Mouse (Mus musculus) common myeloid progenitor, adult 5-6 weeks (primary cell): Measurements from ENCODE around the gene Cnpy2. TPM values are rescaled to one million over a fixed set of nuclear protein-coding genes. Genes with fewer than 3 reads are reported as not detected.
A peak's percentile ranks its signal among the peaks of the same experiment; 100 is the strongest.
"Not testable (repeated sequence)": the region's sequence is repeated elsewhere in the genome, so short reads cannot be mapped to it uniquely, and the experiment has no call there.

Experiments
- ATAC-seq: replicated peaks from 2 replicates; pipeline ENCODE4 v1.8.0; 2016; ENCODE audit warnings: low read depth, mild to moderate bottlenecking, moderate TSS enrichment, inconsistent platforms; ENCODE audit not compliant: poor library complexity, severe bottlenecking
- total RNA-seq: library from RNA; stranded (forward); fragments of 200-1000, 187-1606 nt; gene quantifications from 2 replicates; pipeline ENCODE4 v1.2.3, GENCODE M21; 2017

Gene Cnpy2
- total RNA-seq = 94.4 and 114 TPM in 2 replicates

DNA sequence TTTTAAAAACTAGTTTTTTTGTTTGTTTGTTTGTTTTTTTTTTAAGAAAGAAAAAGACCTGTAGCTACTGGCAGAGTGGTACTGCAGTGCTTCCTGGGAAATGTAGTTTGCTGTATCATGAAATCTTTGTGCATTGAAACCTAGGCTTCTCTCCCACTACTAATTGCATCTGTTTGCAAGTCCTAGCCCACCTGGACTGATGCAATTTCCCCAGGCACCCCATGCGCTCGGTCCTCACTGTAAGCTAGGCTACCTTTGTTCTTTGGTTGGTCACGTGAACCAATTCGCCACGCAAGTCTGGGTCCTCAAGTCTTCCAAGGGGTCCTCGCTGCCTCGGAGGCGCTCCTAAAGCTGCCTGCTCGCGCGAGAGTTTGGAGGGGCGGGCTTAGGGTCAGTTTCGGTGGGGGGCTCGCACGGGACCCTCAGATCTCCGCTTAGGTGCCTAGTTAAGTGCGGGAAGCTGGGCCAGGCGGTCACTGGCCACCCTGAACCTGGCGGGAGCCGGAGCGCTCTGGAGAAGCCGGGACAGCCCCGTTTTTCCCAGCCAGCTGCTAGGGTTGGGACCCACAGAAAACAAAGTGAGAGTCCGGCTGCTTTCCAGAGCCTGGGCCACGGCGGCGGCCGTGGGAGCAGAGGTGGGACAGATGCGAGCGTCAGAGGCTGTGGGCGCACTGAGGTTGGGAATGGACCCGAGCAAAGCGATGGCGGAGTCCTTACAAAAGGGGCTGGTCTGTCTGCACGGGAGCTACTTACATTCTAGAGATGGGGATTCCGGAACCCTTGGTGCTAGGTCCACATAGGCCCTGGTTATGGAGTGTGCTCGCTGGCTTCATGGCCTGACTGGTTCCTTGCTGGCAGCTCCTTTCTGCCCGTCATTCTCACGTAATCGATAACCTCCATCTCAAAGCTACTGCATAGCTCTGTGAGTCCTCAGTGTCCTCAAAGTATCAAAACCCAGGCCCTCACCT is at the start of gene Cnpy2:
Gene Cnpy2, plus strand, starts transcription at position 319 of the 968 bp plus-strand sequence.
- ATAC-seq = peak; percentile 87

DNA sequence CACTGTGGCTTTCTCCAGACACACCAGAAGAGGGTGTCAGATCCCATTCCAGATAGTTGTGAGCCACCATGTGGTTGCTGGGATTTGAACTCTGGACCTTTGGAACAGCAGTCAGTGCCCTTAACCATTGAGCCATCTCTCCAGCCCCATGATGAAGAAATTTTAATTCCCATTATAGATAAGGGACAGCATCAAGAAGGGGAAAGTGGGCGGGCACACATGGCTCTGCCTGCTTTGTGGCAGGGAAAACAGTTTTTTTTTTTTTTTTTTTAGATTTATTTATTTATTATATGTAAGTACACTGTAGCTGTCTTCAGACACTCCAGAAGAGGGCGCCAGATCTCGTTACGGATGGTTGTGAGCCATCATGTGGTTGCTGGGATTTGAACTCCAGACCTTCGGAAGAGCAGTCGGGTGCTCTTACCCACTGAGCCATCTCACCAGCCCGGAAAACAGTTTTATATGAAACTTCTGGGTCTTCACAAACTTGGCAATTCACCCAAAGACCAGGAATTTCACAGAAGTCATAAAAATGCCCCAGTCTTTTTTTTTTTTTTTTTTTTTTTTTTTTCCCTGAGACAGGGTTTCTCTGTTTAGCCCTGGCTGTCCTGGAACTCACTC is 49.3 kb upstream of the Cnpy2 start:
- ATAC-seq = not testable (repeated sequence)

DNA sequence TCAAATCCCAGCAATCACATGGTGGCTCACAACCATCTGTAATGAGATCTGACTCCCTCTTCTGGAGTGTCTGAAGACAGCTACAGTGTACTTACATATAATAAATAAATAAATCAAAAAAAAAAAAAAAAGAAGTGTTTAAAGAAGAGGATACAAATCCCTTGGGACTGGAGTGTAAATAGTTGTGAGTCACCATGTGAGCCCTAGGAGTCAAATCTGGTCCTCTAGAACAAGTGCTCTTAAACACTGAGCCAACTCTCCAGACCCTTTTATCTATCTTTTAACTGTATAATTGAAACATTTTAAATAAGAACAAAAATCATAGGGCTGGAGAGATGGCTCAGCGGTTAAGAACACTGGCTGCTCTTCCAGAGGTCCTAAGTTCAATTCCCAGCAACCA is 46.9 kb upstream of the Cnpy2 start:
- ATAC-seq = not testable (repeated sequence)

DNA sequence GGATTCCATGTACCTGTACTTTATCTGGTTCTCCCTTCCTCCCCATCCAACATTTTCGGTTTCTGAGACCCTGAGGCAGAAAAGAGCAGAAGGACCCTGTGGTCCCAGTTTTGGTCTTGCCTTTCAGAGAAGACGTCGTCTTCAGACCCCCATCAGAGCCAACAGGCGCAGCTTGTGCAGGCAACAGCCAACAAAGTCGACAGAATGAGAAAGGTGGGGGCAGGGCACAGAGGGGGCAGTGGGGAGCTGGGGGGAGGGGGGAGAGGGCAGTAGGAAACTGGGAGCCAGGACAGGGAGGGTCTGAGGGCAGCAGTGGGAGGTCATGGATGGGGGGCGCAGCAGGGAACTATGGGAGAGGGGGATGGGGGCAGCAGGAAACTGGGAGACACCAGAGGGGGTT is 44.1 kb upstream of the Cnpy2 start:
- no peak for ATAC-seq

DNA sequence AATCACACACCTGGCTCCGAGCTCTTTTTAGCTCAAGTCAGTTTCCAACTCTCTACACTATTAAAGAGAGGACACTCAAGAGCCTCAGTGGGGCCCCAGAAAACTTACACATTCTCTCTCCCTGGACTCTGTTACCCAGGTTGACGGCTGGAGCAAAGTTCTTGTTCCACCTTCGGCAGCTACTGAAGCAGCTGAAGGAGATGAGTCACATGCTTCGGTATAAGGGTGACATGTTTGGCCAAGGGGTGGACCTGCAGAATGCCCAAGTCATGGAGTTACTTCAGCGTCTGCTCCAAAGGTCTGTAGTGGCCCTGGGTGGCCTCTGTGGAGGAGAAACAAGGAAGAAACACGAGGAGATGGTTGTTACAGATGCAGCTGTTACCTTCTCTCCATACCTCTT is 41.3 kb upstream of the Cnpy2 start:
- no peak for ATAC-seq

DNA sequence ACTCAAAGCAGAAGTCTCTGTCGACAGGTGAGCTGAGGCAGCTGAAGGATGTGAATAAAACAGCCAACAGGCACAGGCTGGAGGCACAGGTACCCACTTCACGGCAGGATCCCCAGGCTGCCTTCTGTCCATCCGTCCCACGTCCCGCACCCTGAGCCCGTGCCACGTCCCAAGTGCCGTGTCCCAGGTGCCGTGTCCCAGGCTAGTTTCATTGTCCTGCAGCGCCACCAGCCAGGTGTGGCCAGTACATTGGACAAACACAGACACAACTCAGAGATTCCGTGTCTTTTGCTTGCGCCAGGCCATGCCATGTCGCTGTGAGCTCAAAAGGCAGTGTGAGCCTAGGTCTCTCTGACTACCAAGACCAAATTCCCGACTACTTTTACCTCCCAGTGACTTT is 40.6 kb upstream of the Cnpy2 start:
- no peak for ATAC-seq

GRCm38 (mm10) chr10:128282886-128283450 is 39.3 kb upstream of the Cnpy2 start:
- ATAC-seq = no peak

DNA sequence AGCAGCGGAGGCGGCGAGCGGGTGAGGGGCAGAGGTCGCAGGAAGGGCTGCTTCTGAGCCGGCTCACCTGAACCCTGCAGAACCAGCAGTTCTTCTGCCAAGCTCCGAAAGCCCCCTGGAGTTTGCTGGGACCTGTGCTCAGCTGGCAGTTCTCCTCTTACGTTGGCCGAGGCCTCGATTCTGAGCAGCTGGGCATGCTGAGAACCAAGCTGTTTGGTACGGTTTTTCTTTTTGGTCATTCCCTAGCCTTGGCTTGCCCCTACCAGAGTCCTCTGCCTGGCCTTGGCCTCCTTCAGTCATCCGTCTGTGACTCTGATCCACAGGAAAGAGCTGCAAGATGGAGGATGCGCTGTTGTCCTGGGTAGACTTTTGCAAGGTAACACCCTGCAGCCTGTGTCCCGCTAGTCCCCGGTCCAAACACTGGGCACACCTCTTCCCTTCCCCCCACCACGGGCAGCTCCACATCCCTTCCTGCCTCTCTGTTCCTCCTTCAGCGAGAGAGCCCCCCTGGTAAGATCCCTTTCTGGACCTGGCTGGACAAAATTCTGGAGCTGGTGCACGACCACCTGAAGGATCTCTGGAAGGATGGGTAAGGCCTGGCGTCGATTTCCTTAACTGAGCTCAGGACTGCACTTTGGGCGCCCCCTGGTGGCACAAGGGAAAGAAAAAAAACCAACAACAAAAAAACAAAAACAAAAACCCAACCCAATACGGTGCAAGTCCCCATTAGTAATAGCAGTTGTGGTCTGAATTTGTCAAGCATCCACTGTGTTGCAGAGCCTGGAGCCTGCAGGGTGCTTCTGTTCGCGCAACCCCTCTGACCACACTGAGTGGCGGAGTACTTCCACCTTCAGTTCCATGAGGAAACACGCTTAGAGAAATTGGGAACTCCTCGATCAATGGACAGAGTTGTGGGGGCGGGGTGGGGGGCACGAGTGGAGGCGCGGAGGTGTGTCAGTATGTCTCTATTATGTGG is 38.4 kb upstream of the Cnpy2 start:
- ATAC-seq = peak; percentile 63; the same call in 1 of the 2 replicates

DNA sequence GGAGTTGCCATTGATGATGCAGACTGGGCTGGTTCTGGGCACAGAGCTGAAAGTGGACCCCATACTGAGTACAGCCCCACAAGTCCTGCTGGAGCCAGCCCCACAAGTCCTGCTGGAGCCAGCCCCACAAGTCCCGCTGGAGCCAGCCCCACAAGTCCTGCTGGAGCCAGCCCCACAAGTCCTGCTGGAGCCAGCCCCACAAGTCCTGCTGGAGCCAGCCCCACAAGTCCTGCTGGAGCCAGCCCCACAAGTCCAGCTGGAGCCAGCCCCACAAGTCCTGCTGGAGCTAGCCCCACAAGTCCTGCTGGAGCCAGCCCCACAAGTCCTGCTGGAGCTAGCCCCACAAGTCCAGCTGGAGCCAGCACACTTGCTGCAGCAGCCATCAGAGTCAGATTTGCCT is 31.7 kb upstream of the Cnpy2 start:
- ATAC-seq = not testable (repeated sequence)

DNA sequence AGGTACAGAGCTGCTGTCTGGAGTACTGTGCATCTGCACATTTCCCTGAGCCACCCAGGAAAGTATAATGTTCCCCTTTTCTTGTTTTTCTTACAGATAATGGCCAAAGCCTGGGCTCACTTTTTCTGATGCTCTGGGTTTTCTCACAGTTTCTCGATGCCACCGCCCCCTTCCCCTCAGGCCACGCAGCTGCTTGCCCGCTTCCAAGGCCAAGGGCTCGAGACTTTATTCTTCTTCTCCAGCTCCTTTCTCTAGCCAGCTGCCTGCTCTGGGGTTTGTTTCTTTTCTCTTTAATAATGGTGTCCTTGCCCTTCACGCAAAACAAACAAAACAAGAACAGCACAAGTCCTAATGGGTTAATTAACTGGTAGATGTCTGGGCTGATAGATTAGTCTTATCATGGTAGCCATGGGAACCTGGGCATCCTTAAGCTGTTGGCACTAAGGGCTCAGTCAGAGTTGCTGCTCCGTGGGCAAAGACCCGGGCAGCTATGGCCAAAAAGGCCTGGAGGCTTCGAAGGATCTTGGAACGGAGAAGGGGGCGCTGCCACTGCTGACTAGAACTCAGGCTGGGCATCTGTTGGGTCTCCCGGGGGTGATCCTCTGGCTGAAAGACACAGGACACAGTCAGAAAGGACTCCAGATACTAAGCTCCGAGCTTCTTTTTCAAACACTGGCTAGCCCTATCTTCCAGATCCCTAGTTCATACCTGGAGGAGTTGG is 25.7 kb upstream of the Cnpy2 start:
- ATAC-seq = no peak

GRCm38 (mm10) chr10:128297221-128297620 is 25.0 kb upstream of the Cnpy2 start:
- no peak for ATAC-seq

DNA sequence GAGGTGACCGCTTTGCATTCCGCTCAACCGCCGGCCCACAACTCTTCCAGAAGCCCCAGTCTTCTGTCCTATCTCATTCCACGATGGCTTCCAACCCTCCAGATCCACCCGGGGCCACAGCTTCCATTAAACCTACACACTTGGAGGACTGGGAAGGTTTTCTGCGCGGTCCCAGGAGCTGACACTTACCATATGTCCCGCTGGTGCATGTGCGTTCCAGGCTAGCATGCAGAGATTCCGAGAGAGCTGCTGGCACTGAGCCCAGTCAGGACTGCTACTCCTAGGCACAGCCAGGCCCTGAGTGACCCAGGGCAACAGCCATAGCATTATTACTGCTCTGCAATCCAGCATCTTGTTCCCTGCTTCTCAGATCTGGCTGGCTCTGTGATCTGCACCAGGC is 24.6 kb upstream of the Cnpy2 start:
- no peak for ATAC-seq

GRCm38 (mm10) chr10:128298243-128298642 is 24.0 kb upstream of the Cnpy2 start:
- peak; percentile 29; the same call in 1 of the 2 replicates for ATAC-seq

DNA sequence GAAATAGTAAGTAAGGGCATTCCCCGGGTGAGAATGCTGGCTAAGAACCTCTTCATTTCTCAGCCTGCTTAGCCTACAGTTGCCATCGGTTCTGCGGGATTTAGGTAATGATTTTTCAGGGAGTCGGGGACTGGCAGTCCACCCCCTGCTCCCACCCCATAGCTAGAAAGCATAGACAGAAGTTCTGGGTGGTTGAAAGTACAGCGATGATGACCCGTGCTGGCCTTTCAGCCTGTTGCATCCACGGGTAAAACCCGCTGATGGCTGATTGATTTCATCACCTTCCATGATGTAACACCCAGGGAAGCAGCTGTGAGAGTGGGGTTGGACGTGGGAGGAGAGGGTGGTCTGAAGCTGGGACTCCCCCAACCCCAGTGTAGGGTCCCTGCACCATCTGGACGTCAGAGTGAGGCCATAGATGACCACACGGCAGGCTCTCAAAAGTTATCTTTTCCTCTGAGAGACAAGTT is 23.5 kb upstream of the Cnpy2 start, which contains the start of gene Il23a:
Gene Il23a, minus strand, starts transcription at position 51 of the 470 bp plus-strand sequence.
- no peak for ATAC-seq

GRCm38 (mm10) chr10:128302357-128302756 is 19.9 kb upstream of the Cnpy2 start:
- no peak for ATAC-seq

DNA sequence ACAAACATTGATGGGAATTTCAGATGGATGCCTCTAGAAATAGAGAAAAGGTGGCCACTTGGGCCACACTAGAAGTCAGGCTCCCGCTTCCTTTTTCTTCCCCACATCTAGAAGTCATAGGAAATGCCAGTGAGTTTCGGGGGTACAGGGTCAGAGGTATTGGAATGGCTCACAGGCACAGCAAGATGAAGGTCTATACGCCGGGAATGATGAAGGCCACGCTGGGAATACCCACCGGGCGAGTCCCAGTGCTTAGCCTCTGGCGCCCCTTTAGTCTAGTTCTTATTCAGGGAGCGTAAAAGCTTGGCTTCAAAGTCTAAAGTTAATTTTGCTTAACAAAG is 19.5 kb upstream of the Cnpy2 start:
- ATAC-seq = peak; percentile 5

DNA sequence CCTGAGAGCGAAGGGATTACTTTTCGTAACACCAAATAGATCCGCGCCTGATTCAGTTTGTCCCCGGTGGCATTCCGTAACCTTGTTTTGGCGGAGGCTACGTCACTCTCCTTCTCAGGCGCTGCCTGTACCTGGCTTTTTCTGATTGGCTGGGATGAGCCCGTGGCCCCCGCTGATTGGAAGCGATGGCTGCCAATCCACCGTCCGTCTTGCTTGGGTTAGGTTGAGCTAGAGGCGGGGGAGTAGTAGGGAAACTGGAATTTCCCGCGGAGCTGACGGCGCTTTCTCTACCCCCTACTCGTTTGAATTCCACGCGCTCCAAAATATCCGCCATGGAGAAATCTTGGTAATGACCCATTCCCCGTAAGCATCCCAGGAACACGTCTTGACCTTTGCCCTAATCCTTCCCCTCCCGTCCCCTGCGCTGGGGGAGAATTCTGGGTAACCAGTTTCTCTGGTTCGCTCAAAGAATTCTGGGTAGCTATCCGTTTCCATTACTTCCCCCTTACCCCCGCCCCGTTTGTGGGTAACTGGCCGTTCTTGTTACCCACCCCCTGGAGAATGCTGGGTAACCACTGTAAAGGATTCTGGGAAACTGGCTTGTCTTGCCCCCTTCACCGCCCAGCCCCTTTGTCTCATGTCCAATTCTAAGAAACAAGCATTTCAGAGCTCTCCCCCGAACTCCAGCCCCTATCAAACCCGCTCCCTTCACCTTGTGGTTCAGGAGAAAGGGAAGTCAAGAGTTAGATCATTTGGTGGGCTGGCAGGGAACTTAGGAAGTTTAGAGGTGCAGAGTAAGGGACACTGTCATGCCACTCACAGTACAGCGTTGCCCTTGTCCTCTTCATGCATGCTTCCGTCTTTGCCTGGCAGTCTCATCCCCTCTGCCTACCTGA is 18.9 kb upstream of the Cnpy2 start, which contains the start of gene Pan2:
Gene Pan2, plus strand, starts transcription at position 210 of the 896 bp plus-strand sequence.
- peak; percentile 88 for ATAC-seq

- no peak for ATAC-seq
Measured at GRCm38 (mm10) chr10:128309654-128310053, 12.6 kb upstream of the Cnpy2 start.
